Mouse (Mus musculus) heart, embryonic 11.5 days (tissue): ENCODE measurements at regions not wholly inside any gene's neighbourhood (a gene's known extent, or its start where the extent isn't known, plus 50 kb on each side); places are given as distances from the start of the nearest gene placed in this dataset.
"Not testable (repeated sequence)": the region's sequence is repeated elsewhere in the genome, so short reads cannot be mapped to it uniquely, and the experiment has no call there.

Experiments used
- ATAC-seq: fragments of 200-750 bp; cut with Nextera tagmentation; replicated peaks from 2 replicates; pipeline ENCODE4 v1.8.0; 2017; ENCODE audit warnings: moderate library complexity; ENCODE audit not compliant: insufficient number of reproducible peaks, low FRiP score, low TSS enrichment
- H3K27ac ChIP-seq: fragments of 300-500 bp; sonication (generic); 2 replicates; pipeline ENCODE4 v1.5.1; 2014; ENCODE audit warnings: mild to moderate bottlenecking, low read depth, low read length
- H3K27me3 ChIP-seq: fragments of 300-500 bp; sonication (generic); 2 replicates; pipeline ENCODE4 v1.6.1; 2014; ENCODE audit warnings: mild to moderate bottlenecking, low read length, mixed read lengths; ENCODE audit not compliant: control insufficient read depth, insufficient read depth
- H3K36me3 ChIP-seq: fragments of 300-500 bp; sonication (generic); 2 replicates; pipeline ENCODE4 v1.6.1; 2014; ENCODE audit warnings: mild to moderate bottlenecking, low read length, moderate library complexity, mixed read lengths; ENCODE audit not compliant: control insufficient read depth, insufficient read depth
- H3K4me1 ChIP-seq: fragments of 300-500 bp; sonication (generic); 2 replicates; pipeline ENCODE4 v1.6.1; 2014; ENCODE audit warnings: low read length; ENCODE audit not compliant: control insufficient read depth, insufficient read depth
- H3K4me2 ChIP-seq: fragments of 300-500 bp; sonication (generic); 2 replicates; pipeline ENCODE4 v1.6.1; 2014; ENCODE audit warnings: mild to moderate bottlenecking, moderate library complexity
- H3K4me3 ChIP-seq: fragments of 300-500 bp; sonication (generic); 2 replicates; pipeline ENCODE4 v1.5.1; 2014; ENCODE audit warnings: low read depth, low read length
- H3K9ac ChIP-seq: fragments of 300-500 bp; sonication (generic); 2 replicates; pipeline ENCODE4 v1.6.1; 2014; ENCODE audit warnings: mild to moderate bottlenecking, low read depth, low read length, moderate library complexity
- H3K9me3 ChIP-seq: fragments of 300-500 bp; sonication (generic); replicated peaks from 2 replicates; pipeline ENCODE4 v1.6.1; 2016; ENCODE audit warnings: low read length; ENCODE audit not compliant: control insufficient read depth
- WGBS: fragments of 180-500 bp; shearing (Covaris S2); extraction: QIAGEN DNeasy Blood & Tissue Kit; methylation state at CpG from one replicate; pipeline ENCODE4 v1.1.7; 2014; ENCODE audit not compliant: insufficient replicate concordance; 5-methylcytosine and 5-hydroxymethylcytosine counted together

- H3K27me3 ChIP-seq, H3K27ac ChIP-seq, H3K9ac ChIP-seq, H3K4me2 ChIP-seq, H3K4me1 ChIP-seq, H3K9me3 ChIP-seq, H3K36me3 ChIP-seq, H3K4me3 ChIP-seq, ATAC-seq: not testable (repeated sequence)
- WGBS: 59% methylated on average over 2 of the region's 2 CpGs
Measured at GRCm38 (mm10) chr14:58274440-58274839, 204.1 kb downstream of the Fgf9 start.

DNA sequence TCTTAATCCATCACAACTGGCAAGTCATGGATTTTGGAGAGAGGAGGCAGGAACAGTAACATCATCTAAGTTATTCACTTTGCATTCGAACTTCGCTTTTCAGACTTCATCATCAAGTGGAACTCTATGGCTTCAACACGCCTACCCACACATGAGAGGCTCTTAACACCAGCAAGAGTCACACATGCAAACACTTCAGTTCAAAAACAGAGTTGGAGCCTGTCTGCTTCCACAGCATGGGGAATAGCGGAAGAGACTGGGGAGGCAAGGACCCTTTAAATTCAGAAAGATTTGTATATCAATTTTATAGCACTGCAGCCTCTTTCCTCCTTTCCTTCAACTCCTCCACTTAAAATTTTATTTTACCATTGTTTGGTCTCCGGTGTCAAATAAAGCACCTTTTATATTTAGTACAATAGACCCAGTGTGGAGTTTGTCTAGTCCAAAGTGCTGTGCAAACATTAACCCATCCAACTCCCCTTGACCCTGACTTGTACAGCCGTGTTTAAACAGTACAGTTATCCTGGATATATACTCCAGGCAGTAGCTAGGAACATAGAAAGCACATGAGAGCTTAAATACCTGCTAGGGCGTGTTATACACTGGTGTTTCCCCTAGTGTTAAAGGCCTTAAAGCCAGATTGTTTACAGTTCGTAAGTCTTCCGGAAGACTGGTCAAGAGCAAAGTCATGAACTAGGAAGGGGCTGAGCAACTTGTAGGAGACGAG, 203.5 kb downstream of the Fgf9 start:
- WGBS: 80% methylated on average over 10 of the region's 10 CpGs
- no peaks in the 10 kb centered on the region for H3K36me3 ChIP-seq
- no peak overlapping the region for H3K9ac ChIP-seq
- H3K27me3 ChIP-seq: no peaks in the 10 kb centered on the region
- H3K4me1 ChIP-seq: no peaks in the 10 kb centered on the region
- H3K4me2 ChIP-seq: no peak overlapping the region
- H3K27ac ChIP-seq: no peak overlapping the region
- no peak for ATAC-seq
- no peak overlapping the region for H3K4me3 ChIP-seq
- H3K9me3 ChIP-seq: no peaks in the 10 kb centered on the region

DNA sequence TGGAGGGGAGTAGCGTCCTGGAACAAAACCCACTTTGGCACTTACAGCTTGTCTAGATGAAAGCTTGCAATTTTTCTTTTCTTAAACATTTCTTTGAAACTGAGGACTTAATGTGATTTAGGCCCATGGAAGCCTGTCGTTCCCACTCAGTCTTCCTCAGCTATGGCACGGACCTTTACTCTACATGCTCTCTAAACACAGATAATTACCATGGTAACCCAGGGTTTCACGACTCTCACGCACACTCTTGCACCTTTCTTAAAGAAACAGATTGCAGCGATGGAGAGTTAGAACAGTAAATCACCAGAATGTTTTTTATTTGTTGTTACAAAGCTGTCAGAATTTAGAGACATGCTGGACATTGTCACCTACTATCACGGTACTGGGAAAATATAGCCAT, 195.0 kb downstream of the Fgf9 start:
- no peak for ATAC-seq
- no peak overlapping the region for H3K9ac ChIP-seq
- no peak overlapping the region for H3K4me2 ChIP-seq
- H3K4me1 ChIP-seq: 0 out of 2 replicates have a peak, but pooled peaks cover 5% of the 10 kb centered on the region
- WGBS: 21% methylated on average over 7 of the region's 7 CpGs
- no peaks in the 10 kb centered on the region for H3K27me3 ChIP-seq
- H3K36me3 ChIP-seq: no peaks in the 10 kb centered on the region
- no peak overlapping the region for H3K27ac ChIP-seq
- no peaks in the 10 kb centered on the region for H3K9me3 ChIP-seq
- no peak overlapping the region for H3K4me3 ChIP-seq

GRCm38 (mm10) chr14:58264401-58264800, 194.1 kb downstream of the Fgf9 start:
- H3K4me1 ChIP-seq: 0 out of 2 replicates have a peak, but pooled peaks cover 5% of the 10 kb centered on the region
- 77% methylated on average over 7 of the region's 7 CpGs for WGBS
- no peak overlapping the region for H3K27ac ChIP-seq
- H3K9ac ChIP-seq: no peak overlapping the region
- no peaks in the 10 kb centered on the region for H3K27me3 ChIP-seq
- no peak for ATAC-seq
- no peak overlapping the region for H3K4me3 ChIP-seq
- H3K4me2 ChIP-seq: no peak overlapping the region
- H3K9me3 ChIP-seq: no peaks in the 10 kb centered on the region
- no peaks in the 10 kb centered on the region for H3K36me3 ChIP-seq

GRCm38 (mm10) chr14:58253369-58253968, 183.1 kb downstream of the Fgf9 start:
- no peaks in the 10 kb centered on the region for H3K9me3 ChIP-seq
- H3K4me2 ChIP-seq: no peak overlapping the region
- peak overlapping the region; percentile 4; the same call in 1 of the 2 replicates for H3K27ac ChIP-seq
- H3K9ac ChIP-seq: no peak overlapping the region
- 20% methylated on average over 3 of the region's 3 CpGs for WGBS
- H3K4me3 ChIP-seq: no peak overlapping the region
- H3K36me3 ChIP-seq: no peaks in the 10 kb centered on the region
- peak; percentile 61; the same call in 1 of the 2 replicates for ATAC-seq
- H3K27me3 ChIP-seq: no peaks in the 10 kb centered on the region
- H3K4me1 ChIP-seq: peaks cover 8% of the 10 kb centered on the region; the same call in 1 of the 2 replicates

DNA sequence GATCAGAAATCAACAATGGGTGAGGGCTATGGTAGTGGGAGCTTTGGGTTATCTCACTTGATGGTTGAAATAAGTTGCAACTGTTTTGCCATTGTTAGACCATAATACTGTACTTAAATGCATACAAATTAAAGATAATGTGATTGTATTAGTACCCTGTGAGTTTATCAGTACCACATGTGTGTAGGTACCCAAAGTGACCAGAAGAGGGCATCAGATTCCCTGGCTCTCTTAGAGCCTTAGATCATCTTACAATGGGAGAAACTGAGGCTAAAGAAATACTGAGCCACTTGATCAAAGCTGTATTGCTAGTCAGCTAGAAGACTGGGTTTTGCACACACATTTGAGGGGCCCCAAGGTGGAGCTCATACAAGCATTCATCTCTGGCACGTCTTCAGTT, 155.5 kb downstream of the Fgf9 start:
- H3K9ac ChIP-seq: no peak overlapping the region
- H3K9me3 ChIP-seq: no peaks in the 10 kb centered on the region
- no peak overlapping the region for H3K4me2 ChIP-seq
- 79% methylated on average over 1 of the region's 1 CpGs for WGBS
- no peak overlapping the region for H3K4me3 ChIP-seq
- H3K4me1 ChIP-seq: no peaks in the 10 kb centered on the region
- H3K27ac ChIP-seq: no peak overlapping the region
- no peak for ATAC-seq
- H3K36me3 ChIP-seq: no peaks in the 10 kb centered on the region
- H3K27me3 ChIP-seq: no peaks in the 10 kb centered on the region

GRCm38 (mm10) chr14:58224419-58224818, 154.1 kb downstream of the Fgf9 start:
- Histone ChIP-seq H3K36me3 (no peaks in the 10 kb centered on the region), H3K9ac (no peak overlapping the region), H3K4me2 (no peak overlapping the region), H3K9me3 (no peaks in the 10 kb centered on the region), H3K27ac (no peak overlapping the region), H3K4me3 (no peak overlapping the region), H3K27me3 (no peaks in the 10 kb centered on the region), H3K4me1 (no peaks in the 10 kb centered on the region)
- ATAC-seq: no peak
- WGBS: 86% methylated on average over 3 of the region's 3 CpGs

- no peak overlapping the region for H3K9ac ChIP-seq
- 89% methylated on average over 1 of the region's 1 CpGs for WGBS
- ATAC-seq: no peak
- no peak overlapping the region for H3K4me3 ChIP-seq
- no peaks in the 10 kb centered on the region for H3K27me3 ChIP-seq
- H3K36me3 ChIP-seq: no peaks in the 10 kb centered on the region
- no peak overlapping the region for H3K4me2 ChIP-seq
- no peak overlapping the region for H3K27ac ChIP-seq
- no peaks in the 10 kb centered on the region for H3K4me1 ChIP-seq
- no peaks in the 10 kb centered on the region for H3K9me3 ChIP-seq
Measured at GRCm38 (mm10) chr14:58208401-58208800, 138.1 kb downstream of the Fgf9 start.
